Mouse (Mus musculus) lung, embryonic 14.5 days (tissue): Measurements from ENCODE around the gene Gm37240. TPM values are rescaled to one million over a fixed set of nuclear protein-coding genes. Genes with fewer than 3 reads are reported as not detected.

ENCODE experiments used
- ATAC-seq: fragments of 200-750 bp; cut with Nextera tagmentation; 2 replicates; pipeline ENCODE4 v1.8.0; 2017; ENCODE audit warnings: mild to moderate bottlenecking, moderate TSS enrichment, moderate library complexity; ENCODE audit not compliant: insufficient read depth
- DNase-seq: peaks from one replicate; pipeline ENCODE4 v3.0.0-alpha.2; 2015
- H3K27ac ChIP-seq: fragments of 300-500 bp; sonication (generic); 2 replicates; pipeline ENCODE4 v1.5.1; 2014; ENCODE audit warnings: low read depth, mild to moderate bottlenecking, moderate library complexity
- H3K27me3 ChIP-seq: fragments of 300-500 bp; sonication (generic); 2 replicates; pipeline ENCODE4 v1.6.1; 2014; ENCODE audit warnings: low read length, control low read depth; ENCODE audit not compliant: insufficient read depth
- H3K36me3 ChIP-seq: fragments of 300-500 bp; sonication (generic); 2 replicates; pipeline ENCODE4 v1.6.1; 2014; ENCODE audit warnings: control low read depth; ENCODE audit not compliant: insufficient read depth
- H3K4me1 ChIP-seq: fragments of 300-500 bp; sonication (generic); 2 replicates; pipeline ENCODE4 v1.6.1; 2014; ENCODE audit warnings: antibody characterized with exemption, control low read depth; ENCODE audit not compliant: insufficient read depth
- H3K4me2 ChIP-seq: fragments of 300-500 bp; sonication (generic); 2 replicates; pipeline ENCODE4 v1.6.1; 2014; ENCODE audit warnings: mild to moderate bottlenecking
- H3K4me3 ChIP-seq: fragments of 300-500 bp; sonication (generic); 2 replicates; pipeline ENCODE4 v1.5.1; 2014; ENCODE audit warnings: low read depth, low read length
- H3K9ac ChIP-seq: fragments of 300-500 bp; sonication (generic); 2 replicates; pipeline ENCODE4 v1.6.1; 2014
- H3K9me3 ChIP-seq: fragments of 300-500 bp; sonication (generic); 2 replicates; pipeline ENCODE4 v1.6.1; 2016; ENCODE audit warnings: low read depth, low read length, control low read depth
- CTCF ChIP-seq: IDR thresholded peaks from 2 replicates; pipeline ENCODE4 v1.5.1; 2016; ENCODE audit warnings: antibody characterized with exemption, low read depth
- WGBS: fragments of 180-500 bp; shearing (Covaris S2); extraction: QIAGEN DNeasy Blood & Tissue Kit; methylation state at CpG from one replicate; pipeline ENCODE4 v1.1.7; 2014; 5-methylcytosine and 5-hydroxymethylcytosine counted together
- polyA plus RNA-seq: library from polyadenylated mRNA; unstranded; fragments of >200 nt; fragmentation: Nextera tagmentation; extraction: Ambion mirVana; gene quantifications from 2 replicates; pipeline ENCODE4 v1.2.1, GENCODE M21; 2014

Gm37240 gene
- polyA plus RNA-seq, 1 experiment from 2014 or later: 4.5 TPM

DNA sequence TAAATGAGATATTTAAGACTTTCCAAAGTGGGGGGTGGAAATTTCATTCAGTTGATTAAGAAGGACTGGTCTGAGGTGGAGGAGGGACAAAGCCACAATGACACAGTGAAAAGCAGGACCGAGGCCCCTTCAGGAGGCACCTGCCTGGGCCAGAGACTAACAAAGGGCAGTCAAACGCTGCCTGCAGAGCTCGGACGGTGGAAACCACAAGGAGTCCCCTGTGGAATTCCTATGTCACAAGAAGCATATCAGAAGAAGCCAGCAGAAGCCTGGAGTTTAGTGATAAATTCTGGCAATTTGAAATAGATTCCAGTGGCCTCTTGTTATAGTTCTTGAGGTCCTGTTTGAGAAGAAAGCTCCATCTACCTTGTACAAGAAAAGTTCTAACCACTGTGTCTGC is 30.2 kb downstream of the Gm37240 start:
- H3K9ac ChIP-seq: no peak overlapping the region
- H3K4me2 ChIP-seq: no peak overlapping the region
- WGBS: 48% methylated on average over 4 of the region's 4 CpGs
- ATAC-seq (no peak), DNase-seq (no peak)
- no peaks in the 10 kb centered on the region; the same call in 1 of the 2 replicates for H3K4me1 ChIP-seq
- no peak overlapping the region for H3K4me3 ChIP-seq
- H3K27me3 ChIP-seq: no peaks in the 10 kb centered on the region
- TF ChIP-seq CTCF: no peak
- H3K36me3 ChIP-seq: no peaks in the 10 kb centered on the region
- no peaks in the 10 kb centered on the region for H3K9me3 ChIP-seq
- no peak overlapping the region for H3K27ac ChIP-seq

- Histone ChIP-seq H3K4me2 (no peak overlapping the region), H3K4me3 (no peak overlapping the region), H3K36me3 (no peaks in the 10 kb centered on the region), H3K4me1 (no peaks in the 10 kb centered on the region; the same call in 1 of the 2 replicates), H3K9ac (no peak overlapping the region), H3K9me3 (no peaks in the 10 kb centered on the region), H3K27ac (no peak overlapping the region), H3K27me3 (no peaks in the 10 kb centered on the region)
- no peak for TF ChIP-seq CTCF
- no peak for DNase-seq
- WGBS: 90% methylated on average over 5 of the region's 5 CpGs
- no peak for ATAC-seq
These were observed 31.4 kb downstream of the Gm37240 start for GRCm38 (mm10) chr3:85855947-85856346.

DNA sequence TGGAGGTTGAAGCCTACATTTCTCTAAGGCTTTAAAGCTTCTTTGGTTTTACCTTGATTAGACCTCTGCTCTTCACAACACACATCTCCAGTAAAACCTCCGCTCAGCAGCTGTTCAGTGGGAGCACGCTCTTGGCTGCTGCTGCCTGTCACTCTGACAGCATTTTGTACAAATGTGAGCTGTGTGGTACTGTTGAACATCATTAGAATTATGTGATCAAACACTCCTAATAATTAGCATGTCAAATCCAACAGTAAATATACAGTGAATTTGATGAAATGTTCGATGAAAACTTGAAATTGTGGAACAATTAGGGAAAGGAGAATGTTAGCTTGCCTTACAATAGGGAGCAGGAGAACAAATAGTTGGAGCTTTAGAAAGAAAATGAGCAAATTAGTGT is 32.3 kb downstream of the Gm37240 start:
- no peaks in the 10 kb centered on the region for H3K9me3 ChIP-seq
- no peaks in the 10 kb centered on the region; the same call in 1 of the 2 replicates for H3K4me1 ChIP-seq
- ATAC-seq: no peak
- DNase-seq: no peak
- H3K27ac ChIP-seq: no peak overlapping the region
- H3K9ac ChIP-seq: no peak overlapping the region
- H3K36me3 ChIP-seq: no peaks in the 10 kb centered on the region
- no peak for TF ChIP-seq CTCF
- WGBS: 86% methylated on average over 3 of the region's 3 CpGs
- H3K27me3 ChIP-seq: no peaks in the 10 kb centered on the region
- no peak overlapping the region for H3K4me2 ChIP-seq
- no peak overlapping the region for H3K4me3 ChIP-seq

- H3K4me3 ChIP-seq: no peak overlapping the region
- H3K36me3 ChIP-seq: no peaks in the 10 kb centered on the region
- WGBS: 92% methylated on average over 6 of the region's 6 CpGs
- no peak overlapping the region for H3K4me2 ChIP-seq
- H3K4me1 ChIP-seq: no peaks in the 10 kb centered on the region; the same call in 1 of the 2 replicates
- no peaks in the 10 kb centered on the region for H3K9me3 ChIP-seq
- H3K27me3 ChIP-seq: no peaks in the 10 kb centered on the region
- no peak for TF ChIP-seq CTCF
- no peak overlapping the region for H3K27ac ChIP-seq
- DNase-seq: no peak
- no peak overlapping the region for H3K9ac ChIP-seq
- no peak for ATAC-seq
These were observed 33.2 kb downstream of the Gm37240 start for GRCm38 (mm10) chr3:85854143-85854542.

- no peak for ATAC-seq
- Histone ChIP-seq H3K4me2 (no peak overlapping the region), H3K27me3 (no peaks in the 10 kb centered on the region), H3K27ac (no peak overlapping the region), H3K36me3 (no peaks in the 10 kb centered on the region), H3K9me3 (no peaks in the 10 kb centered on the region), H3K4me1 (no peaks in the 10 kb centered on the region; the same call in 1 of the 2 replicates), H3K4me3 (no peak overlapping the region), H3K9ac (no peak overlapping the region)
- DNase-seq: no peak
- 73% methylated on average over 4 of the region's 4 CpGs for WGBS
- TF ChIP-seq CTCF: no peak
These were observed 33.6 kb downstream of the Gm37240 start for GRCm38 (mm10) chr3:85853715-85854114.

DNA sequence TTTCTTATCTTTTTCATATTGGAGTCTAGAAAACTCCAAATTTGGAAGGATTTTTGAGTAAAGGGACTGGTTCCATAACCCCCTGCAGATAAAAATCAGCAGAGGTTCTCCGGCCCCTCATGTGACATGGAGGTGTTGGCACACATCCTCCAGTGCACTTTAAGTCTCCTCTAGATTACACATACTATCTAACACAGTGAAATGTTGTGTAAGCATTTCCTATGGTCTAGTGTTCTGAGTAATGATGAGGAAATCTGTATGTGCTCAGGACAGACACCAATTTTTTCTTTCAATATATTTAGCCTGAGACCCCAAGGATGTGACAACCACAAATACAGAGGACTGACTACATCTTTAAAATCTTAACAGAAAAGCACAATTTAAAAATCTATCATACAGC is 37.2 kb downstream of the Gm37240 start:
- no peak for ATAC-seq
- Histone ChIP-seq H3K9ac (no peak overlapping the region), H3K27me3 (no peaks in the 10 kb centered on the region), H3K4me3 (no peak overlapping the region), H3K9me3 (no peaks in the 10 kb centered on the region), H3K4me1 (no peaks in the 10 kb centered on the region), H3K27ac (no peak overlapping the region), H3K36me3 (no peaks in the 10 kb centered on the region), H3K4me2 (no peak overlapping the region)
- no peak for TF ChIP-seq CTCF
- 48% methylated on average over 1 of the region's 1 CpGs for WGBS
- no peak for DNase-seq

GRCm38 (mm10) chr3:85846316-85846715 is 41.0 kb downstream of the Gm37240 start:
- DNase-seq (no peak), ATAC-seq (no peak)
- Histone ChIP-seq H3K4me2 (no peak overlapping the region), H3K9ac (no peak overlapping the region), H3K36me3 (no peaks in the 10 kb centered on the region), H3K4me3 (no peak overlapping the region), H3K9me3 (no peaks in the 10 kb centered on the region), H3K27me3 (no peaks in the 10 kb centered on the region), H3K4me1 (peaks cover 2% of the 10 kb centered on the region; the same call in 1 of the 2 replicates), H3K27ac (no peak overlapping the region)
- WGBS: 67% methylated on average over 1 of the region's 1 CpGs
- TF ChIP-seq CTCF: no peak

- TF ChIP-seq CTCF: no peak
- ATAC-seq (no peak), DNase-seq (no peak)
These were observed 42.0 kb downstream of the Gm37240 start for GRCm38 (mm10) chr3:85845341-85845740.

More at GRCm38 (mm10) chr3:85845341-85845740, 42.0 kb downstream of the Gm37240 start:
- Histone ChIP-seq H3K4me3 (no peak overlapping the region), H3K4me1 (peaks cover 2% of the 10 kb centered on the region; the same call in 1 of the 2 replicates), H3K27ac (no peak overlapping the region), H3K4me2 (no peak overlapping the region), H3K36me3 (no peaks in the 10 kb centered on the region), H3K9ac (no peak overlapping the region), H3K9me3 (no peaks in the 10 kb centered on the region), H3K27me3 (no peaks in the 10 kb centered on the region)
- 63% methylated on average over 6 of the region's 6 CpGs for WGBS
